Mouse (Mus musculus) megakaryocyte, embryonic 14.5 days (primary cell): ENCODE data around the gene Unc5b.

ENCODE experiments used
- FLI1 ChIP-seq: IDR thresholded peaks from 2 replicates; pipeline ENCODE4 v1.6.1; 2012; ENCODE audit warnings: low read length, inconsistent platforms, mixed read lengths
- GATA1 ChIP-seq: IDR thresholded peaks from 3 replicates; pipeline ENCODE4 v1.6.1; 2012; ENCODE audit warnings: mixed read lengths, low read length, inconsistent platforms, borderline replicate concordance

- TF ChIP-seq GATA1 (no peak), FLI1 (no peak)
Measured at GRCm38 (mm10) chr10:60808447-60808846, 22.9 kb downstream of the Unc5b start.
